Mouse (Mus musculus) intestine, embryonic 15.5 days (tissue): ENCODE measurements around the gene Pycr1. TPM values are rescaled to one million over a fixed set of nuclear protein-coding genes. Genes with fewer than 3 reads are reported as not detected.

Experiments
- polyA plus RNA-seq: library from polyadenylated mRNA; unstranded; fragments of >200 nt; fragmentation: Nextera tagmentation; extraction: Ambion mirVana; gene quantifications from 2 replicates; pipeline ENCODE4 v1.2.1, GENCODE M21; 2015

Gene Pycr1
- polyA plus RNA-seq, 1 experiment from 2014 or later = 26.4 TPM

Other genes starting within 250 kb of the Pycr1 start
- 26.6 and 28.9 TPM in 2 replicates for gene Nploc4, start 206.1 kb downstream of the Pycr1 start, polyA plus RNA-seq
- gene Tspan10, start 201.1 kb downstream of the Pycr1 start, polyA plus RNA-seq = not detected in 2 replicates
- gene Pde6g, start 190.3 kb downstream of the Pycr1 start, polyA plus RNA-seq = 0.18 and 0.34 TPM in 2 replicates
- gene Oxld1, start 185.7 kb downstream of the Pycr1 start, polyA plus RNA-seq = 16.4 and 18.2 TPM in 2 replicates
- 27.6 and 31.3 TPM in 2 replicates for gene Ccdc137, start 185.7 kb downstream of the Pycr1 start, polyA plus RNA-seq
- 34.7 and 36.5 TPM in 2 replicates for gene Arl16, start 176.2 kb downstream of the Pycr1 start, polyA plus RNA-seq
- 222 and 231 TPM in 2 replicates for gene Mrpl12, start 159.2 kb downstream of the Pycr1 start, polyA plus RNA-seq
- gene Slc25a10, start 151.9 kb downstream of the Pycr1 start, polyA plus RNA-seq = 79.1 and 90.1 TPM in 2 replicates
- 0.58 and 0.67 TPM in 2 replicates for gene Gcgr, start 113.1 kb downstream of the Pycr1 start, polyA plus RNA-seq
- gene Mcrip1, start 94.0 kb downstream of the Pycr1 start, polyA plus RNA-seq = 135 and 142 TPM in 2 replicates
- gene Ppp1r27, start 92.6 kb downstream of the Pycr1 start, polyA plus RNA-seq = not detected in 2 replicates
- 992 and 1,107 TPM in 2 replicates for gene P4hb, start 70.5 kb downstream of the Pycr1 start, polyA plus RNA-seq
- 559 and 611 TPM in 2 replicates for gene Arhgdia, start 62.1 kb downstream of the Pycr1 start, polyA plus RNA-seq
- 406 and 459 TPM in 2 replicates for gene Alyref, start 45.4 kb downstream of the Pycr1 start, polyA plus RNA-seq
- 178 and 194 TPM in 2 replicates for gene Anapc11, start 45.3 kb downstream of the Pycr1 start, polyA plus RNA-seq
- gene Npb, start 35.3 kb downstream of the Pycr1 start, polyA plus RNA-seq = 2.7 and 3.6 TPM in 2 replicates
- gene Pcyt2, start 25.8 kb downstream of the Pycr1 start, polyA plus RNA-seq = 250 and 306 TPM in 2 replicates
- gene Sirt7, start 18.5 kb downstream of the Pycr1 start, polyA plus RNA-seq = 40.1 and 42.2 TPM in 2 replicates
- 26.9 and 28.5 TPM in 2 replicates for gene Mafg, start 10.2 kb downstream of the Pycr1 start, polyA plus RNA-seq
- gene Myadml2, start 4.4 kb upstream of the Pycr1 start, polyA plus RNA-seq = not detected in 2 replicates
- gene Notum, start 17.4 kb upstream of the Pycr1 start, polyA plus RNA-seq = 1.6 and 3.0 TPM in 2 replicates
- gene Aspscr1, start 29.2 kb upstream of the Pycr1 start, polyA plus RNA-seq = 96.0 and 103 TPM in 2 replicates
- 163 and 170 TPM in 2 replicates for gene Cenpx, start 70.0 kb upstream of the Pycr1 start, polyA plus RNA-seq
- gene Lrrc45, start 70.2 kb upstream of the Pycr1 start, polyA plus RNA-seq = 42.0 and 45.4 TPM in 2 replicates
- 34.2 and 35.8 TPM in 2 replicates for gene Rac3, start 77.7 kb upstream of the Pycr1 start, polyA plus RNA-seq
- 31.3 and 41.7 TPM in 2 replicates for gene Dcxr, start 83.5 kb upstream of the Pycr1 start, polyA plus RNA-seq
- 0.79 and 2.4 TPM in 2 replicates for gene Cbr2, start 88.3 kb upstream of the Pycr1 start, polyA plus RNA-seq
- gene Hmga1b, start 119.0 kb upstream of the Pycr1 start, polyA plus RNA-seq = 6.8 and 10.3 TPM in 2 replicates
- gene Rfng, start 140.4 kb upstream of the Pycr1 start, polyA plus RNA-seq = 33.1 and 36.5 TPM in 2 replicates
- gene Gps1, start 140.5 kb upstream of the Pycr1 start, polyA plus RNA-seq = 170 and 184 TPM in 2 replicates
- gene Dus1l, start 152.6 kb upstream of the Pycr1 start, polyA plus RNA-seq = 76.5 and 82.1 TPM in 2 replicates
- gene Fasn, start 180.8 kb upstream of the Pycr1 start, polyA plus RNA-seq = 48.8 and 54.3 TPM in 2 replicates